Mouse (Mus musculus): ENCODE measurements at regions not wholly inside any gene's neighbourhood (a gene's known extent, or its start where the extent isn't known, plus 50 kb on each side); places are given as distances from the start of the nearest gene placed in this dataset.
A peak's percentile ranks its signal among the peaks of the same experiment; 100 is the strongest.

GRCm38 (mm10) chr3:25240196-25240595 is 96.1 kb upstream of the Naaladl2 start:
- peak; percentile 25 for DNase-seq

GRCm38 (mm10) chr3:25220601-25221000 is 76.5 kb upstream of the Naaladl2 start:
- no peak for DNase-seq

GRCm38 (mm10) chr3:25208041-25208685 is 64.1 kb upstream of the Naaladl2 start:
- peak; percentile 95 for DNase-seq

Data from cerebellum, adult 8-10 months (tissue).